Mouse (Mus musculus) retina, adult 2 months (tissue): ENCODE measurements around the gene Tmem170b.
A peak's percentile ranks its signal among the peaks of the same experiment; 100 is the strongest.

Experiments used
- DNase-seq: peaks from one replicate; pipeline ENCODE4 v3.0.0-alpha.2; 2012; ENCODE audit warnings: low read depth, low spot score

The Tmem170b gene

DNA sequence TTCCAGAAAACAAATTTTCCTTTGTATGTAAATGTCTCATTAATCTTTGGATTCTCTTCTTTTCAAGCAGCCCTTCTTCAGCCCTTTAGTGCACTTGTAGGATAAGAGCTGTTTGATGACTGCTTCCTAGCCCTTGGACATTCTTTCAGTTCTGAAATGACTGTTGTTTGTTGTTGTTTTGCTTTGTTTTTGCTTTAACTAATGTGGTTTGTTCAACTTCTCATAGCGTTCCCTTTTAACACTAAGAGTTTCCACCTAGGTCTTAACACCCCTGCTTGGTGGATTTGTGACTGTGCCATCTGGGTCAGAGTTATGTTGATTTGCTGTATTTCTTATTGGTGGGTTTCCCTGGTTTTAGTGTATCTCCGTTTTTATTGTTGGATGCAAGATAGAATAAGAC lies 8.8 kb downstream of the Tmem170b start:
- DNase-seq, result no peak

DNA sequence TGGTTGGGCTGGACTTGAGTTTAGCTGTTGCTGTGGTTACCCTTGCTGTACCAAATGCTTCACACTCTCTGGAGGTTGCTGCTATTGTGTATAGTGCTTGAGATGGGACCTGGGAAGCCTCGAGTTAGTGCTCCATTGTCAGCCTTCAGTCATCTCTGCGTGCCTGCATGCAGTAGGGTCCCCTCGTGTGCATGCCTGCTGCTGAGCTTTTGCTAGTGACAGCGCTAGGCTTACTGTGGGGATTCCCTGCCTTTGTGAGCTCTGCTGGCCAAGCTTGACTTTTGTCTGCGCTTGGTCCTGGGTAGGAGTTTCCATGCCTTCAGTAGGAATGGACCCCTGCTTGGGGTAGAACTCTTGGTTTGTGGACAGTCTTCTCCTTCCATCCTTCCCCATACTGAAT lies 9.3 kb downstream of the Tmem170b start:
- no peak for DNase-seq

DNA sequence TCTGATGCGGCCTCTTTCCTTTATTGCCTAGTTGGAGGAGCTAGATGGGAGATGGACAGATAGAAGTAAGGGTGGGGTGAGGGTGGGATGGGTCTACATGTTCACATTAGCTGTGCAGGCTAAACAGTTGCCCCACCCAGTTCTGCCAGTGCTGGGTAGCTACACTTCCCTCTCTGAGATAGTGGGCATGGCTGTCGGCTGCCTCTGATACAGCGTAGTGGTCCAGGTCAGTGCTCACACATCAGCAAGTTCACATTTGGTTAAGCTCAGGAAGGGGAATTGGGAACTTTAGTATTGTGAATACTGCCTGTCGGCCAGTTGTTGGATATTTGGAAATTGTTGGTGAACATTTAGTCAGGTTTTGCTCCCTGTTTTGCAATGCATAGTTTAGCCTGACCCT lies 13.8 kb downstream of the Tmem170b start:
- no peak for DNase-seq

DNA sequence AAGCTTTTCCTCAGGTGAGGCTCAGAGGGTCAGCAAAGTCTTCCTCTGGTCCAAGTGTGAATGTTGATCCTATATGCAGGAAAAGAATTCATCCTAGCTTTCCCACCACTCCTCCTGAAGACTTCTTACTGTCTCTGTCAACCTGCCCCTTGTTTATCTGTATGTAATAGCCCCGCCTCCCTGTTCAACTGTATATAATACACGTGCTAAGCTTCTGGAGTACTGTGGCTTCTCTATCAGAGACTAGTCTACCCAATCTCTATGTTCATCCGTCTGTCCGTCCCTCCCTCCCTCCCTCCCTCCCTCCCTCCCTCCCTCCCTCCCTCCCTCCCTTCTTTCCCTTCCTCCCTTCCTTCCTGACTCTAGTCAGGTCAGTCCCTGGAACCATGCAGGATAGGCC lies 14.4 kb downstream of the Tmem170b start:
- no peak for DNase-seq

DNA sequence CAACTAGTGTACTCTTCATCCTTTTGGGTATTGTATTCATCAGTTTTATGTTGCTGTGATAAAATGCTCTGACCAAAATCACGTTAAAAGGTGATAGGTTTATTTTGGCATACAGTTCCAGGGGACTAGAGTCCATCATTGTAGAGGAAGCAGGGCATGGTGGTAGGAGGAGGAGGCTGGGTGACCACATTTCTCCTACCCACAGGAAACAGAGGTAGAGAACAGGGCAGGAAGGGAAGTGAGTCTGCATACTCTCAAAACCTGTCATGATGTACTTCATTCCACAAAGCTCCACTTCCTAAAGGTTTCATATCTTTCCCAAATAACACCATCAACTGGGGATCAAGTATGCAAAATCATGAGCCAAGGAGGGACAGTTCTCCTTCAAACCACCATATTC lies 18.4 kb downstream of the Tmem170b start:
- no peak for DNase-seq

DNA sequence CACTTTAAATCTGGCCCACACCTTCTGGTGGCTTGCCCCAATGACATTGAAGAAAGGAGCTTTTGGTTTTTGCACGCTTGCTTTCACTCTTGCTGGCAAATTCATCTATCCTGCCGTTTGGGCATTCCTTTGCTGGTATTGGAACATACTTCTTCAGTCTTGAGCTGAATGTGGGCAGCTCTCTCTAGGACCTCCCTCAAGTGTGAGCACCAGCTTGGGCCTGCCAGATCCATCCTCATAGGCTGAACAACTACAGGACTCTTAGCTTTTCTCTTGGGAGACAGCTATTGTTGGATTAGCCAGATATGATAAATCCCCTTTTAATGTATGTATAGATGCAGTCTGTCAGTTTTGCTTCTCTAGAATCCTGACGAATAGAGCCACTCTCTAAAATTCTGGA lies 19.5 kb downstream of the Tmem170b start:
- DNase-seq, result no peak

DNA sequence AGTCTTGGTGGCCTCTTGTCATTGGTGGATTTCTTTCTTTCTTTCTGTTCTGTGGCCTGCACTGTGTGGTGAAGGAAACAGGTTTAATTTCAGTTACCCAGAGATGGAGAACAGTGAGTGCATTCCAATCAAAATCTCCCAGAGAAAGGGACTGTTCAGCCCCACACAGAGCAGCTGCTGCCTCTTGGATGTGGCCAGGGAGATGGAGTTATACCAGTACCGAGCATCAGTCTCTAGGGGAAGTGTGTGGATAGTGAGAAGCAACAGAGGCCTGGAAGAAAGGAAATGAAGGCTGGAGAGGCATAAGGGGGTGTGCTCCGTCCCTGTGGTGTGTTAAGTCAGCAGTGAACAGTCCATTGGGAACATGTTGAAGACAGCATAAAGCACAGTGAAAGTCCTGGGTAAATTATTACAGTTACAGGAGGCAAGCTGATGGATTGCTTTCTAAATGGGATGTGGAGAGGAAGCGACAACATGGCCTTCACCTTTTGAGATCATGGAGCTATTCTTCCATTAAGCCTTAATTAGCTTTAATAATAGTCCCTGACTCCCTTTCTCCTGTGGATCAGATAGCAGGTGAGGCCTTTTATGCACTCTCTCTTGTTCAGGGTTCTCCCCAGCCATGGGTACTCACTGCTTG lies 21.7 kb downstream of the Tmem170b start:
- DNase-seq, result no peak

DNA sequence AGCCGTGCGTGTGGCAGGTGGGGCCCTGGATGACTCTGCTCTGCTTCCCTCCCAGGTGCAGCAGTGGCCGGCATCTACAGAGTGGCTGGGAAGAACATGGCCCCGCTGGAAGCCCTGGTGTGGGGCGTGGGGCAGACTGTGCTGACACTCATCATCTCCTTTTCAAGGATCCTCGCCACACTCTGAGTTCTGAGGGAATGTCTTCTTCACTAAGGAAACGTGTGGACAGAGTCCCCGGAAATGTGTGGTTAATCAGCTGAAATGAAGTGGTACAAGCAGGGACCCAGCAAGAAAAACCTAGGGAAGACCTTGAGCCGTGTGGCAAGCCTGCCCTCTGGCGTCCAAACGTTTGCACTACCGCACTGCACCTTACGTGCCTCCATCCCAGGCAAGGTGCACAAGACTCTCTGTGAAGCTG lies 28.7 kb downstream of the Tmem170b start:
- DNase-seq, result peak; percentile 44

DNA sequence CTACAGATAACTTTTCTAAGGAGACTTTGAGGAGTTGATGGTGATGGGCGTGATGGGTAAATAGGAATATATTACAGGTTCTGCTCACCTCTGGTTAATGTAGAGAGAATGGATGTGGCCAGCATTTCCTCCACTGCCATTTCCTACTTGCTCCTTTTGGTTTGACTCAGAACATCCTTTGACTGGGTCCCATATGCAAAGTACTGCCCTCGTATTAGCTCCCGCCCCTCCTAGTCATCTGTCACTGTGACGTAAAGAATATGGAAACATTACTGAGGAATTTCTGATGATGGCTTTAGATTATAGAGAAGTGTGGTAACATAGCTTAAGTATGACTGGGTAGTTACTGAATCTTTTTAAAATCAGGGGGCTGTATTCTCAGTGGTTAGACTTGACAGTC lies 32.4 kb downstream of the Tmem170b start:
- no peak for DNase-seq

DNA sequence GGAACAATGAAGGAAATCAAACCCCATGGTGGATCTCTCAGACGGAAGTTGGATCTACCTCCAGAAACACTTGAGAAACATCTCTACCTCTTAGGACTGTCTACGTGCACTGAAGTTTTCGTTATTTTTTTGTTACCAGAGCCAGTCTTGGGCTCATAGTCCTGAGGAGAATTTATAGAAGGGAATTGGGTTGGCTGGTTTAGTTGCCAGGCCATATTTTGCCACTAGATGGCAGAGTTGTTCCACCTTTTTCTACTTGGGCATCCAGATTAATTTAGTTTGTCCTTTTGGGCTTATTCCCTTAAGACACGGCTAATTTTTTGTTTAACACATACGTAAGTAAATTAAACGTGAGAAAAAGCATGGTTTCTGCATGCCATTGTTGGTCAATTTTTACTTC lies 37.1 kb downstream of the Tmem170b start:
- peak; percentile 39 for DNase-seq

DNA sequence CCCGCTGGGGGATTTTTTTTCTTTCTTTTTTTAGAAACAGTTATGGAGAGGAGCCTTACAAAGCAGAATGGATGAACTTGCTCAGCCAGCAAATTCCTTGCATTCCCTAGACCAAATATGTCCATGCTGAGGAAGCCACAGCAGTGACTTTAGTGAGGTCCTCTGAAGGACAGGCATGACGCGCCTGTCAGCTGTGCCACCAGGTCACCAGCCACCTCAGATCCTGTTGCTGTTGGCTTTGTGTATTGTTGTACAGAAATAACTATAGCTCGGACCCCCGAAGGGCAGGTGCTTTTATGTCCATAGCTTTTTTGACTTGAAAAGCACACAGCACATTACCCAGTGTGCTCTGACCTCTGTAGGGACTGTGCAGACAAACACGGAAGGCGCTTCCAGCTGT lies 38.1 kb downstream of the Tmem170b start:
- DNase-seq, result no peak

DNA sequence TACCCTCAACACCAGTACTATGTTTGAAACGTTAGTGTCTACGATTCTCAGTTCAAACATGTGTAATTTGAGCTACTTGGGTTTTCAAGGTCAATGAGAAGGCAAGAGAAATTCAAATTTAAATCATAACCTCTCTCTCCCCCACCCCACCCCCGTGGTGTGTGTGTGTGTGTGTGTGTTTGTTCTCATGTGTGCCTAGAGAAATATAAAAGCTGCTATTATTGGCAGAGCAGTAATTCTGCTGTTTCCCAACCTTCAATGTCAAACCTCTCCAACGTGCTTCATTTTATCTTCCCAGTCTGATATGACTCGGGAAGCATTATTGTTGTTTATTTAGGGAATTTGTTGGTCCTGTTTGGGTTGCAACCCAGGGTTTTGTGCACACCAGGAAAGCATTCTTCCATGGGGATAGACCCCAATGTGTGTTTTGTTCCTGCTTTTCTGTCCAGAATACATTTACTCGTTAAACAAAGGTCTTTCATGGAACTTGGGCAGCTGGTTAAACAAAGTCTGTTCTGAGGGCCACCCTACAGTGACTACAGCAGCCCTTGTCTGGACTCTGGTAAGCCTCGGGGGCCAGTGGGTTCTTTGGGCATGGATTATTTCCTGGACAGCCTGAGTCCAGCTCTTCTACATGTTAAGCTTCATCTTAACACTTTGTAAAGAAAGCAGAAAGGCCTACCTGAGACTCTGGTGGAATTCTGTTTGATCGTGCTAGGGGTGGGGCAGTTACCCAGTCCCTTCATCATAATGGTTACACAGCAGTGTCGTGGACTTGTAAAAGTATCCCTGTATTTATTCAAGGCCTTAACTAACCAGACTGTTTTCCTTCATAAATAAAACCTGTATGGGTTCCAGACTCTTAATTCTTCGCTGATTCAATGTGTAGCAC lies 39.1 kb downstream of the Tmem170b start:
- DNase-seq, result no peak

DNA sequence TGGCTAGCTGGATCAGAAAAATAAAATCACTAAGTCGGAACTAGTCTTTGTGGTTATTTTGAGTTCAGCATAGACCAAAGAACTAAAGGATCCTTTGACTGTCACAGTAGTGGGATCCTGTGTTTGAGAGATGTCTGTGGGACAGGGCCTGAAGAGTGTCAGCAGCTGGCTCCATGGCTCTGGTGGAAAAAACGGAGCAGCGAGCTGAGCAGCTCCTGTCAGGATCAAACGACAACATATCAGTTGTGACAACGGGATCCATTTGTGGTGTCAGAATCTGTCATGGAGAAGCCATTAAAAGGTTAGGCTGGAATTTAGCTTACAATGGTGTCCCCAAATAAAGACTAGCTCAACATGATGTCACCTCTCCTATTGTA lies 39.8 kb downstream of the Tmem170b start:
- DNase-seq, result no peak

DNA sequence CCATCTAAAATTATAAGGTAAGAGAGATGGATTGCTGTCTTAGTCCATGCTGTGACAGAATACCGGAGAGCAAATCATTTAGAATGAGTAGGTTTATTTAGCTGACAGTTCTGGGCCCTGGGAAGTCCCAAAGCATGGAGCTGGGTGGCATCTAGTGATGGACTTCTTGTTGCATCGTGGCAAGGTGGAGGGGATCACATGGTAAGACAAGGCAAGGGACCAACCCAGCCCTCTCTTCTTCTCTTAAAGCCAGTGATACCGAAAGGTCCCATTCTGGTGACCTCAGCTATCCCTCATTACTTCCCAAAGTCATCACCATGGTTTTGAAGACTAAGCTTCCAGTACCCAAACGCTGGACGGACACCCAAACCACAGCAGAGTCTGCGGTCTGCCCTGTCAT lies 42.3 kb downstream of the Tmem170b start:
- DNase-seq, result no peak

DNA sequence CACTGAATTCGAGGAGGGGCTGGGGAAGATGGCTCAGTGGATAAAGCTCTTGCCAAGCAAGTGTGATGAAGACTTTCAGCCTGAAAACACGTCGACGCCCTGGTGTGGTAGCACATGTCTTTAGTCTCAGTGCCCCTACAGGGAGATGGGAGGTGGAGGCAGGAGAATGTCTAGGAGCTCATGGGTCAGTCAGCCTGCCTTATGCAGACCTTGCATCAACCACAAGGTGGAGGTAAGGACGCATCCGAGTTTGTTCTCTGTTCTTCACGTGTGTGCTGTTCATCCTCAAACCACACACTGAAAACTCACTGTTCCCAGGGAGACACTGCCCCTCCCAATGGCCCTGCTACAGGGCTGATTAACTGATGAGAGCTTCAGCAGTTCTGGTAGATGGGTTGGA lies 45.0 kb downstream of the Tmem170b start:
- DNase-seq, result no peak

DNA sequence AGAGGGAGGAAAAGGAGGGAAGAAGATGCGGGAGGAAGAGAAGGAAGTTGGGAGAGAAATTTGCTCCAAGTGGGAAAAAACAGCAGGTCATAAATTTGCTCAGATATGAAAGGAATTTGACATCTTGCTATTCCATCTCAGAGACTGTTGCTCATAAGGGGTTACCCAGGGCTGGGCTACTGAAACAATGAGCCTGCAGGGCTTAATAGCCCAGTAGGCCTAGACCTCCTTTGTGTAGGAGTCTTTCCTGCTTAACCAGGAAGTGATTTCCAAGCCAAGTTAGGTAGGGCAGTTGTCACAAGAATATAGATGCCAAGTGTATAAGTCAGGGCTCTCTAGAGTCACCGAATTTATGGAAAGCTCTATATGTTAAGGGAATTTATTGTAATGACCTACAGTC lies 48.1 kb downstream of the Tmem170b start:
- DNase-seq, result no peak

DNA sequence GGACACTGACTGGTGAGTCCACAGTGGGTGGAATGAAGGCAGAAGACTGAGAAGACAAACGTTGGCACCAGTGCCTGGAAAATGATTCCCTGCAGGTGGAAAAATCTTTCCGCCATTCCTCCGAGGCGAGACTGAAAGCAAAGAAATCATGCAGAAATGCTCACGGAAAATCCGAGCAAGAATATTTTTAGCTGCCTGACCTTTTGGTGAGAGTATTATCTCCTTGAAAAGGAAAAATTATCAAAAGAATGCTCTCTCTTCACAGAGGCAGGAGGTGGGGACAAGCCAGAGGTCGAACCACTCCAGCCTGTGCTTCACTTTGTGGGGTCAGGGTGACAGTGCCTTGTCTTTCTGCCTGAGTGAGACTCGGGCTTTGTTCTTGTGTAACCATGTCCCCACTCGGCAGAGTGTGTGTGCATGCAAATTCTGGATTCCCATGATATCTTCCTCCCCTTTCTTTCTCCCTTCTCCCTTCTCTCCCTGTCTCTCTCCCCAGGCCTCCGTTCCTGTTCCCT lies 49.9 kb downstream of the Tmem170b start:
- no peak for DNase-seq

DNA sequence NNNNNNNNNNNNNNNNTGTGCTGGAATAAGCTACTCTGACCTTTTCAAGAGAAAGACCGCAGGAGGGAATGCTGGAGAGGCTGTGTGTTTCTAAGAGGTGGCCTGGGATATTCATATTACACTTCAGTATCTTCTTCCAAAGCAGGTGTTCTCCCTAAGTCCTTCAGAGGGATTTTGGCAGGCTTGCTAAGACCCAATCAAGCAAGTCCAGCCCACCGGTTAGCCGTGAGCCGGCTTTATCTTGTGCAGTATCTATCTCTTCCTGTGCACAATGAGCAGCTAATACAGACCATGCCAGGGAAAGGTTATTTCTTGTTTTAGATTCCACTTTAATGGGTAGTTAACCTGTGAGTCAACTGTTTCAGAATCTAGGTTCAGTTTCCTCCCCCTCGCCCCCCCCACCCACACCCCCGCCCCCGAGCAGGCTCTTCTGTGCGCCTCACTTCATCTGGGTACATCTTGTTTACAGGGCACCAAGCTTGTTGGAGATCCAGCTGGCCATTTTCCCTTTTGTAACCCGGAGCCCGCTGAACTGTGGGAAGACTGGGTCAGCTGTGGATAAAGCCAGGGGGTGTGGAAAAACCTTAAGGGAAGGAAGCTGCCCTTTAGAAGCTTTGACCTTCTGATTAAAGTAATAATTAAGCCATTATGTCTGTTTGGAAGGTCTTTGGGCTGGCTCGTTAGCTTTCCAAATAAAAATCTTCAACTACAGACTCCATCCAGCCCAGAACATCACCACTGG lies 54.5 kb downstream of the Tmem170b start:
- no peak for DNase-seq

DNA sequence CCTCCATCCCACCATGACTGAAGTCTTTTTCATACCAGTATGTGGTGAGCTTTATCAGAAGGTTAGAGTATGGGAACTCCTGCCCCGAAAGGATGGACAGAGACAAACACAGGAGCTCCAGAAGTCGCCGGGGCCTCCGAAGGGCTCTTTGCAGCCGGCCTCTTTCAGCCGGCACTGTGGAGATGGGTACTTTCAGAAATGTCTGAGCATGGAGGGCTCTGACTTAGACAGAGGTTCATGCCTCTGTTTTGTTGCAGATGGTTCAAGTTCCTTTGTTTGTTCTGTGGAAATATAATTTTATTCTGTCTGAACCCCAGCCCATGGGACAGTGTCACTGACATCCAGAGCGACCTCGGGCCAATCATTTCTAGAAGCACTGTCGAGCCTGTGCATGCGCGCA lies 55.4 kb downstream of the Tmem170b start:
- DNase-seq, result no peak

DNA sequence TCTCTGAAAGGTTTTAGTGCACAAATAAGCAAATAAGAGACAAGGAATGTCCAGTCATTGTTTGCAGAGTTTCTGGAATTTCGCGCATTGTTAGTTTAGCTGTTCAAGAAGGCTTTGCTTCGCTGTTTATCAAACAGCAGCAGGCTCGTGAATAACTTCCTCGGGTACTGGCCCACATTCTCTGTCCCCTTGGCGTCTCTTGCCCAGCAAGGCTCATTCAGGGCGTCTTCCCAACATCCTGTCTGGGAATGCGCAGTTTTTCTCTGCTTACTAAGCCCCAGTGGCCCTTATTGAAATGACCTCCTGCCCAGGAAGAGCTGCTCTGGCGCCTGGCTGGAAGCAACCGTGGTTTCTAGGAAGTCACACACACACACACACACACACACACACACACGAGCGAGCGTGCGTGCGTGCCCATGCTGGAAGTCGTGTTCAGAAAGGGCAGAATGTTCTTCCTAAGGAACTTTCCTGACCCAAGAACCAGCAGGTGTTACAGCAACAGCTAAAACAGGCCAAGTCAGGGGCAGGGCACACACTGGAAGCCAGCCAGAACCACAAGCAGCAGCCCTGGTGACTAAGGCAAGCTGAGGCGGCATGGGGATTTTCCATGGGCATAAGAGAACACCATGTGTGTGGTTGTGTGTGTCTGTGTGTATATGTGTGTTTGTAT lies 56.8 kb downstream of the Tmem170b start:
- DNase-seq, result no peak

DNA sequence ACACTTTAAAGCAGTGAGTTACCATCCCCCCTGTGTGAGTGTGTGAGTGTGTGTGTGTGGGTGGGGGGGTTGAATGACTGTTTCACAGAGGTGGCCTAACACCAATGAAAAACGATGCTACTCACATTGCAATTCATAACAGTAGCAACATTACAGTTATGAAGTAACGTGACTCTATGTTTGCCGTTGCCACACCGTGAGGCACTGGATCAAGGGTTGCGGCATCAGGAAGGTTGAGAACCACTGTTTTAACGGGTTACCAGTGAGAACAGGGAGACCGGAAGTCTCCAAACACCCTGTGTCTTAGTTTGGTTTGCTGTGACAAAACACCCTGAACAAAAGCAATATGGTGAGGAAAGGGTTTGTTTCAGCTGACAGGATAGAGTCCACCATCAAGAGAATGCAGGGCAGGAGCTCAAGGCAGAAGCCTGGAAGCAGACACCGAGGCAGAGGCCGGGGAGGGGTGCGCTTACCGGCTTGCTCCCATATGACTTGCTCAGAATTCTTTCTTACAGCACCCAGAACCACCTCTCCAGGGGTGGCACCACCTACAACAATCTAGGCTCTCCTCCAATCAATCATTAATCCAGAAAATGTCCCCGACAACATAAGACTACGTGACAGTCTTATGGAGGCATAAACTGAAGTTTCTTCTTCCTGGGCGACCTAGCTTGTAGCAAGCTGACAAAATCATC lies 57.9 kb downstream of the Tmem170b start:
- no peak for DNase-seq
